8 mouse cellular contexts compared by ENCODE assay signal in the genomic region with DNA sequence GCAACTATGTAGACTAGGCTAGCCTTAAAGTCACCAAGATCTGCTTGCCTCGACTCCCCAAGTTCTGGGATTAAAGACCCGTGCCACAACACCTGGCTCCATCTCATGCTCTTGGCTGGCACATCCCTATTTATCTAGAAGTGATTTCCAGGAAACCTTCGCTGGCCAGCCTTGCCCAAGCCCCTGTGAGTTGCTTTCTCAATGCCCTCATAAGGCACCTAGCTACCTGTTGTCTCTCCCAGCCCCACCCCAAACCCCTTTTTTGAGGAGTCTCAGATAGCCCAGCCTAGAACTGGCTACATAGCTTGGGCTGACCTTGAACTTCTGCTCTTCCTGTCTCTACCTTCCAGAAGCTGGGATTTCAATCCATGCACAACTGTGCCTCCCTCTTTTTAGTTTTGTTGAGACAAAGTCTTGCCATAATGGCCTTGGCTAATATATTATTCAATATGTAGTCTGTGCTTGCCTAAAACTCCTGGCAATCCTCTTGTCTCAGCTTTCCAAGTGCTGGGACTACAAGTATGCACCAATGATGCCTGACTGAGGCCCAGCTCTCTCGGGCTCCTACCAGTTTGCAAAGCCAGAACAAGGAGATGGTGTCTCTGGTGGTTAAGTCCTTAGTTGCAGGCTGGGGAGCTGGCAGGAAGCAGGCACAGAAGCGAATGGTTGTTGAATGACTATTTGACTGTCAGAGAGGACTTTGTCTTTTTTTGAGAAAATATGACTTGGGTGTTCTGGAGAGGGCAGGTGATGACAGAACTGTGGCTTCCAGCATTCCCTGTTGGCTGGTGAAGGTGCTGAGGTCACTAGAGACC. TPM values are rescaled to one million over a fixed set of nuclear protein-coding genes. Genes with fewer than 3 reads are reported as not detected.
DNase-seq lines count a peak whose midpoint lies in the region; ATAC-seq and TF ChIP-seq lines count a peak whose summit lies in the region.

No protein-coding gene starts in this region.

- peak overlapping the region; percentile 19; the same call in 1 of the 2 replicates for H3K9ac ChIP-seq in ES-Bruce4 (ENCODE audit: low read depth, poor library complexity, severe bottlenecking)
- H3K9ac ChIP-seq in intestine, embryonic 16.5 days (ENCODE audit: low read depth, low read length) = peak overlapping the region; percentile 96; the same call in 1 of the 2 replicates
- peak overlapping the region; percentile 4; the same call in 1 of the 2 replicates for H3K9ac ChIP-seq in stomach, postnatal 0 days (ENCODE audit: low read length)

- peak overlapping the region; percentile 33 for H3K4me3 ChIP-seq in ES-Bruce4 (ENCODE audit: low read depth, low read length)
- peak overlapping the region; percentile 90 for H3K4me3 ChIP-seq in intestine, embryonic 16.5 days (ENCODE audit: low read length)
- H3K4me3 ChIP-seq in stomach, postnatal 0 days (ENCODE audit: low read depth, low read length) = no peak overlapping the region

- no peak for TF ChIP-seq EP300 in ES-Bruce4 (IDR thresholded peaks at IDR 0.05; ENCODE audit: insufficient read depth, low read depth, low read length)
- no peak for TF ChIP-seq EP300 in stomach, postnatal 0 days (optimal IDR thresholded peaks at IDR 0.05)

- DNase-seq in frontal cortex, postnatal 36 days (ENCODE audit: low spot score in 2 of 2) = no peak
- peak; percentile 46 for DNase-seq in fibroblast of lung, adult 2 months (ENCODE audit: low read depth)
- peak; percentile 56 for DNase-seq in stomach, postnatal 0 days (ENCODE audit: low spot score)
- no peak for DNase-seq in right cerebral cortex, adult 2 months (ENCODE audit: low spot score in 2 of 2)

- no peak for TF ChIP-seq POLR2A in ES-Bruce4 (IDR thresholded peaks at IDR 0.05; ENCODE audit: insufficient read depth, low read length)

- ATAC-seq in frontal cortex, adult (ENCODE audit: low TSS enrichment) = peak; percentile 53
- no peak for ATAC-seq in intestine, embryonic 16.5 days
- ATAC-seq in megakaryocyte, adult 5-6 weeks (ENCODE audit: poor library complexity, severe bottlenecking) = peak; percentile 36; the same call in 1 of the 2 replicates
- no peak for ATAC-seq in stomach, postnatal 0 days (ENCODE audit: low FRiP score, low TSS enrichment)

- 73% methylated on average over 5 of the region's 5 CpGs for WGBS in intestine, embryonic 16.5 days
- WGBS in stomach, postnatal 0 days = 67% methylated on average over 5 of the region's 5 CpGs

- peaks cover 7% of the 10 kb centered on the region for H3K4me1 ChIP-seq in ES-Bruce4 (ENCODE audit: control insufficient read depth, insufficient read depth, low read length)
- H3K4me1 ChIP-seq in intestine, embryonic 16.5 days (ENCODE audit: control insufficient read depth, insufficient read depth, low read length) = peaks cover 29% of the 10 kb centered on the region
- H3K4me1 ChIP-seq in stomach, postnatal 0 days (replicated peaks; ENCODE audit: control insufficient read depth, insufficient read depth) = 0 out of 2 replicates have a peak, but pooled peaks cover 3% of the 10 kb centered on the region

- H3K27ac ChIP-seq in ES-Bruce4 (ENCODE audit: insufficient read depth, low read length) = peak overlapping the region; percentile 85
- peak overlapping the region; percentile 98 for H3K27ac ChIP-seq in intestine, embryonic 16.5 days (ENCODE audit: low read length)
- peak overlapping the region; percentile 99 for H3K27ac ChIP-seq in stomach, postnatal 0 days (replicated peaks)

- no peaks in the 10 kb centered on the region for H3K27me3 ChIP-seq in ES-Bruce4 (ENCODE audit: control insufficient read depth, insufficient read depth, low read length, poor library complexity, severe bottlenecking)
- no peaks in the 10 kb centered on the region for H3K27me3 ChIP-seq in intestine, embryonic 16.5 days (replicated peaks; ENCODE audit: control insufficient read depth, insufficient read depth, low read length)
- no peaks in the 10 kb centered on the region for H3K27me3 ChIP-seq in stomach, postnatal 0 days (ENCODE audit: control insufficient read depth, insufficient read depth, low read length)

- no peak for TF ChIP-seq CTCF in ES-Bruce4 (IDR thresholded peaks at IDR 0.05; ENCODE audit: low read depth, low read length)
- peak; percentile 66 for TF ChIP-seq CTCF in stomach, postnatal 0 days (IDR thresholded peaks at IDR 0.05; ENCODE audit: low read depth)

- H3K36me3 ChIP-seq in ES-Bruce4 (ENCODE audit: control insufficient read depth, insufficient read depth, low read length, poor library complexity, severe bottlenecking) = no peaks in the 10 kb centered on the region
- H3K36me3 ChIP-seq in intestine, embryonic 16.5 days (ENCODE audit: control insufficient read depth, insufficient read depth, low read length) = no peaks in the 10 kb centered on the region
- no peaks in the 10 kb centered on the region for H3K36me3 ChIP-seq in stomach, postnatal 0 days (ENCODE audit: control insufficient read depth, insufficient read depth, low read length)

- H3K9me3 ChIP-seq in ES-Bruce4 (replicated peaks; ENCODE audit: control insufficient read depth, insufficient read depth, low read length, poor library complexity, severe bottlenecking) = no peaks in the 10 kb centered on the region
- H3K9me3 ChIP-seq in intestine, embryonic 16.5 days (ENCODE audit: control insufficient read depth, low read length) = no peaks in the 10 kb centered on the region
- H3K9me3 ChIP-seq in stomach, postnatal 0 days (ENCODE audit: control insufficient read depth, low read length) = no peaks in the 10 kb centered on the region

- peak overlapping the region; percentile 89; the same call in 1 of the 2 replicates for H3K4me2 ChIP-seq in intestine, embryonic 16.5 days (ENCODE audit: low read depth, low read length)
- H3K4me2 ChIP-seq in stomach, postnatal 0 days (replicated peaks; ENCODE audit: low read depth) = peak overlapping the region; percentile 83; the same call in 1 of the 2 replicates

RNA-seq across cellular contexts. Expression of gene Zfp710, which starts 0.8 kb away (rescaled TPM):
- 80.1 and 86.7 TPM in 2 replicates for polyA plus RNA-seq in ES-Bruce4 (2011; ENCODE audit: insufficient read depth, insufficient read length, low read depth, missing spikeins)
- 12.2 and 12.4 TPM in 2 replicates for polyA plus RNA-seq in intestine, embryonic 16.5 days (2015; fragmentation: Nextera tagmentation; extraction: Ambion mirVana)
- total RNA-seq in megakaryocyte, adult 5-6 weeks (2015) = 59.1 and 66.2 TPM in 2 replicates
- total RNA-seq in megakaryocyte, adult 5-6 weeks (2017) = 73.8 and 90.1 TPM in 2 replicates
- polyA plus RNA-seq in stomach, postnatal 0 days (2015; fragmentation: Nextera tagmentation; extraction: Ambion mirVana) = 10.3 and 12.0 TPM in 2 replicates

Comparison
In these comparisons a context has a peak if more than half of its experiments do, and no peak if none do; other contexts are left out.
1. ATAC-seq: peak in frontal cortex, adult (single experiment) and megakaryocyte, adult 5-6 weeks (single experiment); none in intestine, embryonic 16.5 days (single experiment) and stomach, postnatal 0 days (single experiment).
2. DNase-seq: peak in fibroblast of lung, adult 2 months (single experiment) and stomach, postnatal 0 days (single experiment); none in frontal cortex, postnatal 36 days (0 of 2) and right cerebral cortex, adult 2 months (0 of 2).
3. H3K9ac ChIP-seq: peak in every context shown above with its lines; median percentile 96 in intestine, embryonic 16.5 days; 19 in ES-Bruce4; 4 in stomach, postnatal 0 days.
4. Peak in every context shown above with its lines, with median percentiles within 50 percentile points of each other: H3K27ac ChIP-seq.